Mouse (Mus musculus): ENCODE data around the gene Thsd4.
"Not testable (repeated sequence)": the region's sequence is repeated elsewhere in the genome, so short reads cannot be mapped to it uniquely, and the experiment has no call there.

The Thsd4 gene

GRCm38 (mm10) chr9:59989864-59990263 lies 532.0 kb downstream of the Thsd4 start:
- peak; percentile 53 for DNase-seq (ENCODE audit: low read depth, low spot score)

- DNase-seq (ENCODE audit: low read depth, low spot score) = no peak
These were observed 535.8 kb downstream of the Thsd4 start for GRCm38 (mm10) chr9:59985900-59986572.

GRCm38 (mm10) chr9:59981116-59981515 lies 540.7 kb downstream of the Thsd4 start:
- DNase-seq (ENCODE audit: low read depth, low spot score) = no peak

- no peak for DNase-seq (ENCODE audit: low read depth, low spot score)
These were observed 550.6 kb downstream of the Thsd4 start for GRCm38 (mm10) chr9:59971263-59971662.

- DNase-seq (ENCODE audit: low read depth, low spot score) = peak; percentile 67
These were observed 552.5 kb downstream of the Thsd4 start for GRCm38 (mm10) chr9:59969383-59969782.

GRCm38 (mm10) chr9:59965046-59965445 lies 556.8 kb downstream of the Thsd4 start:
- DNase-seq (ENCODE audit: low read depth, low spot score) = no peak

GRCm38 (mm10) chr9:59964367-59964766 lies 557.5 kb downstream of the Thsd4 start:
- DNase-seq (ENCODE audit: low read depth, low spot score) = no peak

- no peak for DNase-seq (ENCODE audit: low read depth, low spot score)
These were observed 560.5 kb downstream of the Thsd4 start for GRCm38 (mm10) chr9:59961201-59961955.

GRCm38 (mm10) chr9:59960559-59960958 lies 561.3 kb downstream of the Thsd4 start, which contains the start of gene Nr2e3:
Gene Nr2e3, minus strand, starts transcription at chr9:59960659.
- no peak for DNase-seq (ENCODE audit: low read depth, low spot score)

GRCm38 (mm10) chr9:59959276-59959675 lies 562.6 kb downstream of the Thsd4 start:
- DNase-seq (ENCODE audit: low read depth, low spot score) = peak; percentile 91

GRCm38 (mm10) chr9:59958115-59958514 lies 563.7 kb downstream of the Thsd4 start:
- DNase-seq (ENCODE audit: low read depth, low spot score) = not testable (repeated sequence)

GRCm38 (mm10) chr9:59956496-59956895 lies 565.4 kb downstream of the Thsd4 start:
- no peak for DNase-seq (ENCODE audit: low read depth, low spot score)

- DNase-seq (ENCODE audit: low read depth, low spot score) = no peak
These were observed 566.2 kb downstream of the Thsd4 start for GRCm38 (mm10) chr9:59955692-59956091.

GRCm38 (mm10) chr9:59955199-59955598 lies 566.6 kb downstream of the Thsd4 start:
- no peak for DNase-seq (ENCODE audit: low read depth, low spot score)

GRCm38 (mm10) chr9:59953556-59953955 lies 568.3 kb downstream of the Thsd4 start:
- no peak for DNase-seq (ENCODE audit: low read depth, low spot score)

GRCm38 (mm10) chr9:59952515-59953070 lies 569.3 kb downstream of the Thsd4 start:
- no peak for DNase-seq (ENCODE audit: low read depth, low spot score)

- DNase-seq (ENCODE audit: low read depth, low spot score) = no peak
These were observed 569.9 kb downstream of the Thsd4 start for GRCm38 (mm10) chr9:59951943-59952342.

GRCm38 (mm10) chr9:59951001-59951750 lies 570.7 kb downstream of the Thsd4 start:
- DNase-seq (ENCODE audit: low read depth, low spot score) = no peak

- no peak for DNase-seq (ENCODE audit: low read depth, low spot score)
These were observed 571.9 kb downstream of the Thsd4 start for GRCm38 (mm10) chr9:59949981-59950380.

- DNase-seq (ENCODE audit: low read depth, low spot score) = no peak
These were observed 572.3 kb downstream of the Thsd4 start for GRCm38 (mm10) chr9:59949511-59949910.

GRCm38 (mm10) chr9:59948691-59949250 lies 573.1 kb downstream of the Thsd4 start:
- no peak for DNase-seq (ENCODE audit: low read depth, low spot score)

- no peak for DNase-seq (ENCODE audit: low read depth, low spot score)
These were observed 573.6 kb downstream of the Thsd4 start for GRCm38 (mm10) chr9:59948226-59948625.

All from CD4-positive helper T cell, adult 2 months (primary cell).